Mouse (Mus musculus) urinary bladder, adult 18-20 months (tissue): ENCODE measurements around the gene Zfp142.

Source experiments
- DNase-seq, 2 experiments: peaks; one replicate each; pipeline ENCODE4 v3.0.0; 2022; ENCODE audit warnings: low spot score in 2 of 2, mixed read lengths in 2 of 2

The Zfp142 gene

GRCm38 (mm10) chr1:74587773-74588445 lies at the start of gene Zfp142, which contains the start of gene Bcs1l:
TSS of gene Zfp142 (minus strand) at chr1:74588246.
TSS of gene Bcs1l (plus strand) at chr1:74588289.
- peak; percentile 96 to 99 for DNase-seq

GRCm38 (mm10) chr1:74632734-74633133 lies 44.7 kb upstream of the Zfp142 start:
- DNase-seq, result no peak

- DNase-seq, result no peak
These were observed 40.0 kb upstream of the Zfp142 start for GRCm38 (mm10) chr1:74628001-74628400.

GRCm38 (mm10) chr1:74626076-74626475 lies 38.0 kb upstream of the Zfp142 start:
- DNase-seq, result no peak

GRCm38 (mm10) chr1:74624183-74624582 lies 36.1 kb upstream of the Zfp142 start:
- DNase-seq, result no peak

- DNase-seq, result peak; percentile 76 to 80
These were observed 13.4 kb upstream of the Zfp142 start, which contains the start of the genes Rnf25 and Stk36 for GRCm38 (mm10) chr1:74601267-74601962. TSS of gene Rnf25 (minus strand) at chr1:74601397. TSS of gene Stk36 (plus strand) at chr1:74601445.

- DNase-seq, result no peak
These were observed 12.6 kb upstream of the Zfp142 start for GRCm38 (mm10) chr1:74600501-74601266.

- DNase-seq, result no peak
These were observed 6.4 kb upstream of the Zfp142 start for GRCm38 (mm10) chr1:74594434-74594833.

- no peak for DNase-seq
These were observed 743 bp downstream of the Zfp142 start for GRCm38 (mm10) chr1:74587233-74587772.

GRCm38 (mm10) chr1:74584616-74585398 lies 3.2 kb downstream of the Zfp142 start:
- DNase-seq, result no peak

GRCm38 (mm10) chr1:74582621-74583020 lies 5.4 kb downstream of the Zfp142 start:
- DNase-seq, result no peak

- DNase-seq, result no peak
These were observed 18.0 kb downstream of the Zfp142 start for GRCm38 (mm10) chr1:74569739-74570719.

GRCm38 (mm10) chr1:74565834-74566233 lies 22.2 kb downstream of the Zfp142 start:
- DNase-seq, result no peak

GRCm38 (mm10) chr1:74559061-74559460 lies 29.0 kb downstream of the Zfp142 start:
- DNase-seq, result no peak

- no peak for DNase-seq
These were observed 43.9 kb downstream of the Zfp142 start, which contains the start of gene Usp37 for GRCm38 (mm10) chr1:74544184-74544583. TSS of gene Usp37 (minus strand) at chr1:74544284.

GRCm38 (mm10) chr1:74542451-74542961 lies 45.5 kb downstream of the Zfp142 start, which contains the start of gene Plcd4:
TSS of gene Plcd4 (plus strand) at chr1:74542888.
- DNase-seq, result no peak

- no peak for DNase-seq
These were observed 49.4 kb downstream of the Zfp142 start for GRCm38 (mm10) chr1:74538650-74539049.

GRCm38 (mm10) chr1:74528589-74528988 lies 59.5 kb downstream of the Zfp142 start:
- DNase-seq, result no peak

- no peak for DNase-seq
These were observed 63.3 kb downstream of the Zfp142 start for GRCm38 (mm10) chr1:74524746-74525145.

GRCm38 (mm10) chr1:74519875-74520274 lies 68.2 kb downstream of the Zfp142 start:
- DNase-seq, result no peak
